Mouse (Mus musculus): ENCODE data around the gene Nell2. TPM values are rescaled to one million over a fixed set of nuclear protein-coding genes. Genes with fewer than 3 reads are reported as not detected.

Gene Nell2
- total and polyA plus RNA-seq, 2 experiments from 2014 or later = 0.11 TPM; not detected in 1

- TF ChIP-seq EP300 (IDR thresholded peaks at IDR 0.05; ENCODE audit: low read depth) (no peak), CTCF (IDR thresholded peaks at IDR 0.05; ENCODE audit: low read depth) (no peak)
Observed at GRCm38 (mm10) chr15:95550011-95550410, 21.7 kb upstream of the Nell2 start.

DNA sequence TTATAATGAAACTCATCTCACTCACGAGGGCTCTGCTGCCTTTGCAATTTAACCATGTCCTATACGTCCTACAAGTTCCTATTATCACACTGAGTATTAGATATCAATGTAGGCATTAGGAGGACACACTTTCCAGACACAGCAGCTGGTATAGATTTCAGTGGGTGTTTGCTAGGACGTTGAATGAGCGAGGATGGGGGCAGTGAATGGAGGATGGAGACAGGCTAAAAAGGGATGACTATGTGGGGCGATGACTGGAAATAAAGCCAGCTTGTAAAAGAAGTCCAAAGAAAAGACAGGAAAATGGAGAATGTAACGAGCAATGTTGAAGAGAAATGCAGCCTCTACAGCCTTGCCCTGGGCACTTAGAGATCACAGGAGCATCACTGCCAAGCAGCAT lies 14.3 kb upstream of the Nell2 start:
- WGBS = 54% methylated on average over 6 of the region's 6 CpGs

More at GRCm38 (mm10) chr15:95550011-95550410, 21.7 kb upstream of the Nell2 start:
- Histone ChIP-seq H3K4me1 (ENCODE audit: control insufficient read depth, insufficient read depth) (no peaks in the 10 kb centered on the region), H3K9ac (replicated peaks; ENCODE audit: low read depth, low read length) (no peak overlapping the region), H3K36me3 (replicated peaks; ENCODE audit: control insufficient read depth, insufficient read depth, low read length) (no peaks in the 10 kb centered on the region), H3K9me3 (replicated peaks; ENCODE audit: control insufficient read depth, low read length) (no peaks in the 10 kb centered on the region), H3K27ac (ENCODE audit: low read depth) (no peak overlapping the region), H3K4me2 (ENCODE audit: low read depth, low read length) (no peak overlapping the region), H3K4me3 (ENCODE audit: low read depth, low read length) (no peak overlapping the region), H3K27me3 (ENCODE audit: control insufficient read depth, insufficient read depth, low read length) (no peaks in the 10 kb centered on the region)
- 71% methylated on average over 5 of the region's 5 CpGs for WGBS
- no peak for DNase-seq (ENCODE audit: low spot score)
- no peak for ATAC-seq (ENCODE audit: insufficient read depth, low read depth)

GRCm38 (mm10) chr15:95536724-95537123 lies 8.4 kb upstream of the Nell2 start:
- 56% methylated on average over 4 of the region's 4 CpGs for WGBS
- no peaks in the 10 kb centered on the region for H3K9me3 ChIP-seq (replicated peaks; ENCODE audit: control insufficient read depth, low read length)
- no peak overlapping the region for H3K9ac ChIP-seq (replicated peaks; ENCODE audit: low read depth, low read length)
- ATAC-seq (ENCODE audit: insufficient read depth, low read depth) = no peak
- H3K4me1 ChIP-seq (ENCODE audit: control insufficient read depth, insufficient read depth) = no peaks in the 10 kb centered on the region
- H3K27me3 ChIP-seq (ENCODE audit: control insufficient read depth, insufficient read depth, low read length) = no peaks in the 10 kb centered on the region
- H3K4me2 ChIP-seq (ENCODE audit: low read depth, low read length) = no peak overlapping the region
- H3K36me3 ChIP-seq (replicated peaks; ENCODE audit: control insufficient read depth, insufficient read depth, low read length) = no peaks in the 10 kb centered on the region
- H3K27ac ChIP-seq (ENCODE audit: low read depth) = no peak overlapping the region
- TF ChIP-seq EP300 (IDR thresholded peaks at IDR 0.05; ENCODE audit: low read depth) (no peak), CTCF (IDR thresholded peaks at IDR 0.05; ENCODE audit: low read depth) (no peak)
- no peak overlapping the region for H3K4me3 ChIP-seq (ENCODE audit: low read depth, low read length)
- no peak for DNase-seq (ENCODE audit: low spot score)

More for the DNA sequence above, 14.3 kb upstream of the Nell2 start:
- ATAC-seq (ENCODE audit: insufficient read depth, low read depth) = no peak
- no peak for TF ChIP-seq CTCF (IDR thresholded peaks at IDR 0.05; ENCODE audit: low read depth)
- no peak for TF ChIP-seq EP300 (IDR thresholded peaks at IDR 0.05; ENCODE audit: low read depth)
- no peaks in the 10 kb centered on the region for H3K36me3 ChIP-seq (replicated peaks; ENCODE audit: control insufficient read depth, insufficient read depth, low read length)
- H3K9ac ChIP-seq (replicated peaks; ENCODE audit: low read depth, low read length) = no peak overlapping the region
- H3K9me3 ChIP-seq (replicated peaks; ENCODE audit: control insufficient read depth, low read length) = no peaks in the 10 kb centered on the region
- no peaks in the 10 kb centered on the region for H3K27me3 ChIP-seq (ENCODE audit: control insufficient read depth, insufficient read depth, low read length)
- DNase-seq (ENCODE audit: low spot score) = no peak
- H3K4me1 ChIP-seq (ENCODE audit: control insufficient read depth, insufficient read depth) = no peaks in the 10 kb centered on the region
- no peak overlapping the region for H3K27ac ChIP-seq (ENCODE audit: low read depth)
- H3K4me3 ChIP-seq (ENCODE audit: low read depth, low read length) = no peak overlapping the region
- H3K4me2 ChIP-seq (ENCODE audit: low read depth, low read length) = no peak overlapping the region

DNA sequence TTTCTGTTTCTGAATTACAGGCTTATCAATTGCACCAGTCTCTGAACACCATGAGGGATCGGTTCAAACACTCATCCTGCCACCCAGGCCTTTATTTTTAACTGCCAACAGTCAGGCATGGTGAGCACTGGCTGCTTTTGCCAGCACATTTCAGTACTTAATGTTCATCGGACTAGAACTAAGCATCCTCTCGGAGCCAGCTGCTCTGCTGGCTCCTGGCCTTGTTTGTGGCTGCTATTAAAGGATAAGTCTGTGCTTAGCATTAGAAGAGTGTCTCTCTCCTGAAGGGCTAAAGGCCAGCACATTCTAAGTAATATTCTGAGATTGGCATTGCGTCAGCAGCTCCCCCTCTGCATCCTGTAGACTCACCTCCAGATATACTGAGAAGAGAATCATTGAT lies 7.9 kb upstream of the Nell2 start:
- H3K4me1 ChIP-seq (ENCODE audit: control insufficient read depth, insufficient read depth) = no peaks in the 10 kb centered on the region
- H3K9ac ChIP-seq (replicated peaks; ENCODE audit: low read depth, low read length) = no peak overlapping the region
- no peaks in the 10 kb centered on the region for H3K9me3 ChIP-seq (replicated peaks; ENCODE audit: control insufficient read depth, low read length)
- TF ChIP-seq EP300 (IDR thresholded peaks at IDR 0.05; ENCODE audit: low read depth) = no peak
- TF ChIP-seq CTCF (IDR thresholded peaks at IDR 0.05; ENCODE audit: low read depth) = no peak
- no peak overlapping the region for H3K4me2 ChIP-seq (ENCODE audit: low read depth, low read length)
- ATAC-seq (ENCODE audit: insufficient read depth, low read depth) (no peak), DNase-seq (ENCODE audit: low spot score) (no peak)
- no peak overlapping the region for H3K4me3 ChIP-seq (ENCODE audit: low read depth, low read length)
- no peaks in the 10 kb centered on the region for H3K27me3 ChIP-seq (ENCODE audit: control insufficient read depth, insufficient read depth, low read length)
- H3K36me3 ChIP-seq (replicated peaks; ENCODE audit: control insufficient read depth, insufficient read depth, low read length) = no peaks in the 10 kb centered on the region
- H3K27ac ChIP-seq (ENCODE audit: low read depth) = no peak overlapping the region
- 70% methylated on average over 4 of the region's 4 CpGs for WGBS

DNA sequence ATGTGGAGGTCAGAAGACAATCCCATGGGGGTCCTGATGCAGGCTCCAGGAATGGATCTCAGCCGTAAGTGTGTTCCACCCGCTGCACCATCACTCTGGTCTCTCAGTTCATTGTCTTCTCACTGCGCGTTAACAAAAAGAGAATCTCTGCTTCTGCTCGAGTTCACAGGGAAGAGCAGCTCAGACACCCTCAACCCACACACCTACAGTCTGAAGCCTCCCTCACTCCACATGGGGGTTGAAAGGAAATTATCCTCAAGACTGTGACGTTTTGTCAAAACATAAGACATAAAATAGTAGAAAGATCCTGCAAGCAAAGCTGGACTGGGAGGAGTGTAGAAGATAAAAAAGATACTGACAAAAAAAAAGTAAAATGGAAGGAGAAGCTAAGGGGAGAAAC lies 6.3 kb upstream of the Nell2 start:
- no peak for TF ChIP-seq CTCF (IDR thresholded peaks at IDR 0.05; ENCODE audit: low read depth)
- TF ChIP-seq EP300 (IDR thresholded peaks at IDR 0.05; ENCODE audit: low read depth) = no peak
- 0 out of 2 replicates have a peak, but pooled peaks cover 4% of the 10 kb centered on the region for H3K27me3 ChIP-seq (ENCODE audit: control insufficient read depth, insufficient read depth, low read length)
- H3K4me3 ChIP-seq (ENCODE audit: low read depth, low read length) = no peak overlapping the region
- no peaks in the 10 kb centered on the region for H3K9me3 ChIP-seq (replicated peaks; ENCODE audit: control insufficient read depth, low read length)
- 77% methylated on average over 6 of the region's 6 CpGs for WGBS
- ATAC-seq (ENCODE audit: insufficient read depth, low read depth) (no peak), DNase-seq (ENCODE audit: low spot score) (no peak)
- no peaks in the 10 kb centered on the region for H3K4me1 ChIP-seq (ENCODE audit: control insufficient read depth, insufficient read depth)
- no peak overlapping the region for H3K9ac ChIP-seq (replicated peaks; ENCODE audit: low read depth, low read length)
- H3K4me2 ChIP-seq (ENCODE audit: low read depth, low read length) = no peak overlapping the region
- H3K27ac ChIP-seq (ENCODE audit: low read depth) = no peak overlapping the region
- no peaks in the 10 kb centered on the region for H3K36me3 ChIP-seq (replicated peaks; ENCODE audit: control insufficient read depth, insufficient read depth, low read length)

DNA sequence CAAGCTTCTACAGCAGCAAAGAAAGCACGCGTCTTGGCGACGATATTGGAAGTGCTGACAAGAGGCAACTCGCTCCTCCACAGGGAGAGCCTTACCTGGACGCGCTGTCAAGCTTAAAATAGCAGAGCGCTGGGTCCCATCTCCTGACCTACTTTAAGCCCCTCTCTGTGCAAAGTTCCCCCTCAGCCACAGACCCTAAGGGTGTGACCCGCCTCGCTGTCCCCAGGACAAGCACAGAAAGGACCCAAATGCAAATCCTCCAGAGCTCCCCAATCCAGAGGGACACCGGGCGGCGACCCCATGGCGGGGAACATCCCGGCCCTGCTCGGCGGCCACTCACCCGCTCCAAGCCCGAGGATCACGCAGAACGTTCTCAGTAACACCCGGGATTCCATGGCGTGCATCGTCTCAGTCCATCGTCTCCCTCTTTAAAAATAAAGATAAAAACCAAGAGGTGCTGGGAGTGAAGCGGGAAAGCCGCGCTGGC lies 855 bp downstream of the Nell2 start:
- Histone ChIP-seq H3K36me3 (replicated peaks; ENCODE audit: control insufficient read depth, insufficient read depth, low read length) (no peaks in the 10 kb centered on the region), H3K9me3 (replicated peaks; ENCODE audit: control insufficient read depth, low read length) (no peaks in the 10 kb centered on the region), H3K4me1 (ENCODE audit: control insufficient read depth, insufficient read depth) (no peaks in the 10 kb centered on the region; the same call in 1 of the 2 replicates), H3K4me2 (ENCODE audit: low read depth, low read length) (peak overlapping the region; percentile 72), H3K4me3 (ENCODE audit: low read depth, low read length) (peak overlapping the region; percentile 42), H3K9ac (replicated peaks; ENCODE audit: low read depth, low read length) (no peak overlapping the region), H3K27me3 (ENCODE audit: control insufficient read depth, insufficient read depth, low read length) (peaks cover 40% of the 10 kb centered on the region), H3K27ac (ENCODE audit: low read depth) (no peak overlapping the region)
- no peak for TF ChIP-seq CTCF (IDR thresholded peaks at IDR 0.05; ENCODE audit: low read depth)
- TF ChIP-seq EP300 (IDR thresholded peaks at IDR 0.05; ENCODE audit: low read depth) = no peak
- DNase-seq (ENCODE audit: low spot score) (no peak), ATAC-seq (ENCODE audit: insufficient read depth, low read depth) (no peak)
- WGBS = 0% methylated on average over 28 of the region's 28 CpGs

All from heart, postnatal 0 days (tissue).